Mouse (Mus musculus) small intestine, adult 2 months (tissue): ENCODE measurements at regions not wholly inside any gene's neighbourhood (a gene's known extent, or its start where the extent isn't known, plus 50 kb on each side); places are given as distances from the start of the nearest gene placed in this dataset.

Experiments
- H3K27ac ChIP-seq: fragments of 200-500 bp; 2 replicates; pipeline ENCODE4 v1.5.1; 2012; ENCODE audit warnings: low read depth, low read length, control low read depth, inconsistent platforms; ENCODE audit not compliant: insufficient read depth
- H3K27me3 ChIP-seq: fragments of 200-500 bp; 2 replicates; pipeline ENCODE4 v1.6.1; 2012; ENCODE audit warnings: mild to moderate bottlenecking, moderate library complexity, low read length, inconsistent platforms; ENCODE audit not compliant: control insufficient read depth, insufficient read depth
- H3K36me3 ChIP-seq: fragments of 200-500 bp; 2 replicates; pipeline ENCODE4 v1.6.1; 2012; ENCODE audit warnings: mild to moderate bottlenecking, low read length, control low read depth, inconsistent platforms; ENCODE audit not compliant: control insufficient read depth, insufficient read depth
- H3K4me1 ChIP-seq: fragments of 200-500 bp; 2 replicates; pipeline ENCODE4 v1.6.1; 2012; ENCODE audit warnings: low read length, inconsistent platforms, mixed read lengths; ENCODE audit not compliant: control insufficient read depth, insufficient read depth, insufficient read length
- H3K4me3 ChIP-seq: fragments of 200-500 bp; 2 replicates; pipeline ENCODE4 v1.5.1; 2012; ENCODE audit warnings: low read depth, mild to moderate bottlenecking, control low read depth, inconsistent platforms, low read length, moderate library complexity
- CTCF ChIP-seq: fragments of 200-500 bp; IDR thresholded peaks from 2 replicates; pipeline ENCODE4 v1.5.1; 2012; ENCODE audit warnings: low read depth, mild to moderate bottlenecking, control low read depth, inconsistent platforms, low read length, moderate library complexity, mixed read lengths; ENCODE audit not compliant: insufficient replicate concordance, insufficient read length; ENCODE audit errors: extremely low read depth
- POLR2A ChIP-seq: fragments of 200-500 bp; IDR thresholded peaks from 2 replicates; pipeline ENCODE4 v1.6.1; 2012; ENCODE audit warnings: low read depth, mild to moderate bottlenecking, control low read depth, inconsistent platforms, low read length, moderate library complexity
- WGBS: fragments of 180-500 bp; shearing (Covaris S2); methylation state at CpG from one replicate; pipeline ENCODE4 v1.1.7; 2018; 5-methylcytosine and 5-hydroxymethylcytosine counted together

- TF ChIP-seq POLR2A: no peak
- TF ChIP-seq CTCF: no peak
- WGBS: 64% methylated on average over 8 of the region's 8 CpGs
- H3K27ac ChIP-seq: no peak overlapping the region
- no peaks in the 10 kb centered on the region for H3K4me1 ChIP-seq
- no peaks in the 10 kb centered on the region for H3K36me3 ChIP-seq
- H3K4me3 ChIP-seq: no peak overlapping the region
- H3K27me3 ChIP-seq: no peaks in the 10 kb centered on the region
Measured at GRCm38 (mm10) chr4:148341531-148342157, 53.9 kb upstream of the Disp3 start.

- no peaks in the 10 kb centered on the region for H3K4me1 ChIP-seq
- no peak for TF ChIP-seq POLR2A
- TF ChIP-seq CTCF: no peak
- H3K36me3 ChIP-seq: no peaks in the 10 kb centered on the region
- no peaks in the 10 kb centered on the region for H3K27me3 ChIP-seq
- H3K27ac ChIP-seq: no peak overlapping the region
- H3K4me3 ChIP-seq: no peak overlapping the region
- WGBS: 67% methylated on average over 9 of the region's 9 CpGs
Measured at GRCm38 (mm10) chr4:148340342-148340741, 52.6 kb upstream of the Disp3 start.

- H3K4me3 ChIP-seq: no peak overlapping the region
- H3K27me3 ChIP-seq: no peaks in the 10 kb centered on the region
- no peak for TF ChIP-seq POLR2A
- no peak for TF ChIP-seq CTCF
- no peak overlapping the region for H3K27ac ChIP-seq
- no peaks in the 10 kb centered on the region for H3K4me1 ChIP-seq
- H3K36me3 ChIP-seq: no peaks in the 10 kb centered on the region
- 59% methylated on average over 13 of the region's 13 CpGs for WGBS
Measured at GRCm38 (mm10) chr4:148337890-148338880, 50.4 kb upstream of the Disp3 start.
